In genomic region chr9:60501504-60502179, GRCm38 (mm10) we compare ENCODE assay signal across 13 mouse cellular contexts.
"Had no signal": no experiment of that assay in that cellular context is flagged by ENCODE, and none has a peak within 500 bp of the region (broad histone marks: within the 10 kb centered on the region; RNA-seq: fewer than 3 reads in every experiment).

No protein-coding gene starts in this region.

- H3K27ac ChIP-seq: hindbrain, postnatal 0 days; kidney, postnatal 0 days; layer of hippocampus, adult 2 months; limb, embryonic 15.5 days; liver, embryonic 12.5 days; midbrain, embryonic 12.5 days; neural tube, embryonic 15.5 days had no signal

- ATAC-seq: hindbrain, postnatal 0 days; liver, embryonic 12.5 days had no signal

- H3K9me3 ChIP-seq: limb, embryonic 15.5 days; liver, embryonic 12.5 days; midbrain, embryonic 12.5 days; neural tube, embryonic 15.5 days had no signal

- H3K9ac ChIP-seq: limb, embryonic 15.5 days; liver, embryonic 12.5 days; midbrain, embryonic 12.5 days; neural tube, embryonic 15.5 days had no signal

- H3K4me3 ChIP-seq: layer of hippocampus, adult 2 months; limb, embryonic 15.5 days; liver, embryonic 12.5 days; midbrain, embryonic 12.5 days; neural tube, embryonic 15.5 days had no signal

- H3K4me2 ChIP-seq: limb, embryonic 15.5 days; liver, embryonic 12.5 days; midbrain, embryonic 12.5 days; neural tube, embryonic 15.5 days had no signal

- H3K36me3 ChIP-seq: limb, embryonic 15.5 days; liver, embryonic 12.5 days; midbrain, embryonic 12.5 days; neural tube, embryonic 15.5 days had no signal

- DNase-seq: kidney, adult 11 months; kidney, adult 9 months; kidney, postnatal 36 days; left cerebral cortex, postnatal 4 days; thymus, adult 18-20 months; thymus, postnatal 25 days had no signal

- H3K27me3 ChIP-seq: limb, embryonic 15.5 days; liver, embryonic 12.5 days; neural tube, embryonic 15.5 days had no signal
